21 mouse cellular contexts compared by ENCODE assay signal in the genomic region with DNA sequence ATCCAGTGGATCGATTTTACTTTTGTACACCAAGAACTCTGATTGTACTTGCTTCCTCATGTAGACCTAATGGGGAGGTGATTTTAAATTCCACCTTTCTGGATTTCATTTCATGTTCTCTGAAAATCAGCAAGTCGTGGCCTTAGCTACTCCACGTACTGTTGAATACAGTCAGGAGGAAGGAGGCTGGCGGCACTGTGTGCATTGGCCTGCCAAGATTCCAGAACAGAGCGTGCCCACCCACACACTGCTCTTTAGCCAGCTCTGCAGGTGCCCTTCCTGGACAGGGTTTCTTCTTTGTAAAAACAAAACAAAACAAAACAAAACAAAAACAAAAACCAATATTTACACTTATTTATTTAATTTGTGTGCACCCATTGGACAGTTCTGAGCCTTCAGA. TPM values are rescaled to one million over a fixed set of nuclear protein-coding genes. Genes with fewer than 3 reads are reported as not detected.
DNase-seq lines count a peak whose midpoint lies in the region; ATAC-seq and TF ChIP-seq lines count a peak whose summit lies in the region.
"Had no signal": no experiment of that assay in that cellular context is flagged by ENCODE, and none has a peak within 500 bp of the region (broad histone marks: within the 10 kb centered on the region; RNA-seq: fewer than 3 reads in every experiment).

No protein-coding gene starts in this region.

- H3K4me2 ChIP-seq in kidney, postnatal 0 days (ENCODE audit: low read length): no peak overlapping the region
- no peak overlapping the region for H3K4me2 ChIP-seq in lung, postnatal 0 days (replicated peaks; ENCODE audit: low read depth, low read length)
- H3K4me2 ChIP-seq in stomach, embryonic 16.5 days (ENCODE audit: low read depth, low read length): no peak overlapping the region
- no peak overlapping the region for H3K4me2 ChIP-seq in liver, postnatal 0 days (ENCODE audit: low read depth, low read length)
- H3K4me2 ChIP-seq: forebrain, embryonic 15.5 days; heart, embryonic 13.5 days; liver, embryonic 12.5 days had no signal

- no peaks in the 10 kb centered on the region for H3K27me3 ChIP-seq in kidney, postnatal 0 days (ENCODE audit: insufficient read depth, low read length)
- H3K27me3 ChIP-seq in lung, postnatal 0 days (replicated peaks; ENCODE audit: insufficient read depth, low read length): no peaks in the 10 kb centered on the region
- H3K27me3 ChIP-seq in stomach, embryonic 16.5 days (ENCODE audit: control insufficient read depth, insufficient read depth, low read length): no peaks in the 10 kb centered on the region
- no peaks in the 10 kb centered on the region for H3K27me3 ChIP-seq in liver, postnatal 0 days (ENCODE audit: insufficient read depth, low read length)
- H3K27me3 ChIP-seq: forebrain, embryonic 15.5 days; heart, embryonic 13.5 days had no signal

- no peak overlapping the region for H3K4me3 ChIP-seq in kidney, postnatal 0 days (replicated peaks; ENCODE audit: low read depth, low read length)
- H3K4me3 ChIP-seq in lung, postnatal 0 days (ENCODE audit: low read depth, low read length): no peak overlapping the region
- H3K4me3 ChIP-seq in stomach, embryonic 16.5 days (replicated peaks; ENCODE audit: low read length): no peak overlapping the region
- no peak overlapping the region for H3K4me3 ChIP-seq in liver, postnatal 0 days (ENCODE audit: low read depth, low read length)
- H3K4me3 ChIP-seq: erythroblast, embryonic 14.5 days; forebrain, embryonic 15.5 days; heart, embryonic 13.5 days; left cerebral cortex, adult 2 months; limb, embryonic 10.5 days; liver, embryonic 12.5 days; megakaryocyte, embryonic 14.5 days had no signal

- no peak for ATAC-seq in kidney, postnatal 0 days (replicated peaks; ENCODE audit: low FRiP score, low read depth)
- ATAC-seq in lung, postnatal 0 days: no peak
- 0 out of 2 replicates have a peak, but pooled peaks have one; percentile 56 for ATAC-seq in stomach, embryonic 16.5 days (ENCODE audit: insufficient read depth, low FRiP score)
- no peak for ATAC-seq in inflammation-experienced regulatory T-cells, adult 6 months
- no peak for ATAC-seq in liver, postnatal 0 days
- ATAC-seq: forebrain, embryonic 15.5 days; hindbrain, postnatal 0 days; liver, embryonic 12.5 days; midbrain, embryonic 16.5 days had no signal

- H3K9me3 ChIP-seq in kidney, postnatal 0 days (replicated peaks; ENCODE audit: low read length): no peaks in the 10 kb centered on the region
- no peaks in the 10 kb centered on the region for H3K9me3 ChIP-seq in lung, postnatal 0 days (ENCODE audit: low read length)
- no peaks in the 10 kb centered on the region for H3K9me3 ChIP-seq in stomach, embryonic 16.5 days (replicated peaks; ENCODE audit: control insufficient read depth, low read length)
- H3K9me3 ChIP-seq in liver, postnatal 0 days (ENCODE audit: low read length): no peaks in the 10 kb centered on the region
- H3K9me3 ChIP-seq: forebrain, embryonic 15.5 days; heart, embryonic 13.5 days; limb, embryonic 10.5 days; liver, embryonic 12.5 days; megakaryocyte, embryonic 14.5 days had no signal

- no peak overlapping the region for H3K9ac ChIP-seq in kidney, postnatal 0 days (ENCODE audit: low read depth, low read length)
- no peak overlapping the region for H3K9ac ChIP-seq in lung, postnatal 0 days (replicated peaks; ENCODE audit: low read depth)
- no peak overlapping the region for H3K9ac ChIP-seq in stomach, embryonic 16.5 days (ENCODE audit: low read length)
- no peak overlapping the region for H3K9ac ChIP-seq in liver, postnatal 0 days (replicated peaks)
- H3K9ac ChIP-seq: forebrain, embryonic 15.5 days; heart, embryonic 13.5 days; liver, embryonic 12.5 days had no signal

- 0 out of 2 replicates have a peak, but pooled peaks cover 3% of the 10 kb centered on the region for H3K4me1 ChIP-seq in kidney, postnatal 0 days (replicated peaks; ENCODE audit: insufficient read depth, low read length)
- no peaks in the 10 kb centered on the region; the same call in 1 of the 2 replicates for H3K4me1 ChIP-seq in lung, postnatal 0 days (ENCODE audit: insufficient read depth, low read depth, low read length)
- peaks cover 30% of the 10 kb centered on the region for H3K4me1 ChIP-seq in stomach, embryonic 16.5 days (ENCODE audit: control insufficient read depth, insufficient read depth, low read length)
- peaks cover 5% of the 10 kb centered on the region for H3K4me1 ChIP-seq in liver, postnatal 0 days (ENCODE audit: insufficient read depth)
- H3K4me1 ChIP-seq: megakaryocyte, embryonic 14.5 days had no signal

- TF ChIP-seq CTCF in kidney, postnatal 0 days (IDR thresholded peaks at IDR 0.05; ENCODE audit: low read depth): no peak
- no peak for TF ChIP-seq CTCF in lung, postnatal 0 days (IDR thresholded peaks at IDR 0.05)
- TF ChIP-seq CTCF in liver, postnatal 0 days (IDR thresholded peaks at IDR 0.05; ENCODE audit: low read depth): no peak

- H3K27ac ChIP-seq in kidney, postnatal 0 days: peak overlapping the region; percentile 20; the same call in 1 of the 2 replicates
- no peak overlapping the region for H3K27ac ChIP-seq in lung, postnatal 0 days (ENCODE audit: low read length)
- H3K27ac ChIP-seq in stomach, embryonic 16.5 days (ENCODE audit: low read length): peak overlapping the region; percentile 50
- H3K27ac ChIP-seq in liver, postnatal 0 days (ENCODE audit: low read depth): no peak overlapping the region
- H3K27ac ChIP-seq: forebrain, embryonic 15.5 days; heart, embryonic 13.5 days; hindbrain, postnatal 0 days; left cerebral cortex, adult 2 months; limb, embryonic 10.5 days; liver, embryonic 12.5 days had no signal

- H3K36me3 ChIP-seq in kidney, postnatal 0 days (ENCODE audit: insufficient read depth, low read length): no peaks in the 10 kb centered on the region
- H3K36me3 ChIP-seq in lung, postnatal 0 days (ENCODE audit: insufficient read depth, low read length): no peaks in the 10 kb centered on the region
- H3K36me3 ChIP-seq in stomach, embryonic 16.5 days (ENCODE audit: control insufficient read depth, insufficient read depth, low read length): no peaks in the 10 kb centered on the region
- no peaks in the 10 kb centered on the region for H3K36me3 ChIP-seq in liver, postnatal 0 days (replicated peaks; ENCODE audit: insufficient read depth, low read length)
- H3K36me3 ChIP-seq: forebrain, embryonic 15.5 days; heart, embryonic 13.5 days; limb, embryonic 10.5 days; liver, embryonic 12.5 days had no signal

- DNase-seq in kidney, postnatal 0 days (ENCODE audit: low spot score): no peak
- no peak for DNase-seq in kidney, postnatal 25 days
- peak; percentile 29 for DNase-seq in lung, postnatal 14 days
- DNase-seq in lung, postnatal 0 days (ENCODE audit: low spot score): no peak
- peak; percentile 31 for DNase-seq in cerebellum, adult 9-10 months
- DNase-seq in liver, postnatal 0 days: no peak
- DNase-seq: adrenal gland, adult 8-10 months; kidney, adult 8-10 months had no signal

- 43% methylated on average over 5 of the region's 5 CpGs for WGBS in kidney, postnatal 0 days
- WGBS in lung, postnatal 0 days: 43% methylated on average over 5 of the region's 5 CpGs
- whole genome bisulfite sequencing in stomach, embryonic 16.5 days: 63% methylated on average over 5 of the region's 5 CpGs
- WGBS in liver, postnatal 0 days (ENCODE audit: insufficient replicate concordance): 80% methylated on average over 5 of the region's 5 CpGs

- no peak for TF ChIP-seq EP300 in lung, postnatal 0 days (IDR thresholded peaks at IDR 0.05)
- no peak for TF ChIP-seq EP300 in liver, postnatal 0 days (IDR thresholded peaks at IDR 0.05; ENCODE audit: low read depth)

RNA-seq across cellular contexts. Expression of gene Glrp1, which starts 2.7 kb away (rescaled TPM):
- polyA plus RNA-seq in kidney, postnatal 0 days (2015; fragmentation: Nextera tagmentation; extraction: Ambion mirVana): 0.09 TPM in 1 of 2 replicates, not detected in the other
- polyA plus RNA-seq in lung, postnatal 0 days (2015; fragmentation: Nextera tagmentation; extraction: Ambion mirVana): 0.06 TPM in 1 of 2 replicates, not detected in the other
- polyA plus RNA-seq in stomach, embryonic 16.5 days (2015; fragmentation: Nextera tagmentation; extraction: Ambion mirVana): 0.09 TPM in 1 of 2 replicates, not detected in the other
- not detected for polyA plus RNA-seq in inflammation-experienced regulatory T-cells, adult 6 months (2017; shearing (Covaris generic))
- polyA plus RNA-seq in liver, postnatal 0 days (2015; fragmentation: Nextera tagmentation; extraction: Ambion mirVana): 0.08 and 0.11 TPM in 2 replicates
- polyA plus RNA-seq: embryonic facial prominence, embryonic 11.5 days; erythroblast, embryonic 14.5 days; forebrain, embryonic 15.5 days; hindbrain, postnatal 0 days; limb, embryonic 10.5 days; liver, embryonic 12.5 days; midbrain, embryonic 16.5 days; neural tube, embryonic 11.5 days had no signal

Comparison
In these comparisons a context has a peak if more than half of its experiments do, and no peak if none do; other contexts are left out.
1. DNase-seq: peak in lung, postnatal 14 days (single experiment) and cerebellum, adult 9-10 months (single experiment); none in kidney, postnatal 0 days (single experiment), kidney, postnatal 25 days (0 of 2), lung, postnatal 0 days (single experiment) and liver, postnatal 0 days (single experiment).
2. H3K27ac ChIP-seq: peak in kidney, postnatal 0 days (single experiment) and stomach, embryonic 16.5 days (single experiment); none in lung, postnatal 0 days (single experiment) and liver, postnatal 0 days (single experiment).